Mouse (Mus musculus) right cerebral cortex, postnatal 14 days (tissue): ENCODE results near the gene Fcrla.

Experiments
- DNase-seq: peaks from one replicate; pipeline ENCODE4 v3.0.0; 2022

The Fcrla gene

DNA sequence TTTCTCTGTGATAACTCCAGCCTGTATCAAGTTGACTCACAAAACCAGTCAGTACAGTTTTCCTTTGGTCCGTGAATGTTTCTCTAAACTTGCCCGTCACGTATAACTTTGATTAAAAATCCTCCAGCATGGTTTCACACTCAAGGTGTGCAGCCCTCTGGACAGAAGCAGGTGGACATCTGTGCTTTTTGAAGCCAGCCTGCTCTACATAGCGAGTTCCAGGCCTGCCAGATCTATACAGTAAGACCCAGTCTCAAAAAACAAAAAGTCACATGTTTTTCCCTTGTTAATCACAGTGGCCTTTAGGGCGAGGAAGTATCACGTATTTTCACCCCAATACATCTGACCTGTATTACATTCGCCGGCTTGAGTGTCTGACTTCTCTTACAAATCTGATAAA is 43.0 kb downstream of the Fcrla start:
- DNase-seq, result no peak

DNA sequence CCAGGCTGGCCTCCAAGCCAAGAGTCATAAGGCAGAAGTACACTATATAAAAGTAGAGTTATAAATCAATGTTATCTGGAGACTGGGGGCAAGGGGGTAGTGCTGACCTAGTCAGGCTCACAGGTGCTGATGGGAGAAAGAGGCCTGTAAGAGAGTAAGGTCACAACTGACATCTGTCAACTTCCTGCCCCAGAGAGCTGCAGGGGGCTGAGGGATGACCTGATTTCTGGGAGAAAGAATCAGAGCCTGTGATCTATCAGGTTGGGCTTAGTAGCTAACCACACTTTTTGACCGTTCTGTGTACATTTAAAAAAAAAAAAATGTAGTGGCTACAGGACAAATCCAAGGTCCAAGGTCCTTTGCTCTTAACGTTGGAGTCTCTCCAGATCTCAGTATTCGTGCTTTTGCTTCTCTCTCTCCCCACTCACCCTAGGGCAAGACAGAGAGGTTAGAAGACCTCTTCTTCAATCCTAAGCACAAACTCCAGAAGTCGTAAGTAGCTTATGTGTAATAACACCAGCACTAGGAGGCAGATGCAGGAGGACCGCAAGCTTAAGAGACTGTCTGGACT is 44.4 kb downstream of the Fcrla start:
- no peak for DNase-seq

DNA sequence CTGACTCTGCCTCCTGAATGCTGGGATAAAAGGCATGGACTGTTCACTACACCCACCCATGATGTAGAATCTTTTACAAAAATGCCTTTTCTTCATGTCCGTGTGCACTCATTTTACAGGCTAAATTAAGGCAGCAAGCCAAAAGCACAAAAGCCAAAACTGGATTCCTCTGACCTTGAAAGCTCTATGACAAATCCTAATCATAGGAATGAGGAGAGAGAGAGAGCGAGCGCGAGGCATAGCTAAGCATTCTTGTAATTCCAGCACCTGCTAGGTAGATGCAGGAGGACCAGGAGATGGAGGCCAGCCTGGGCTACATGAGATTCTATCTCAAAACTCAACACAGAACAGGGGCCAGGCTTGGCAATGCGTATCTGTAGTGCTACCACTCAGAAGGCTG is 50.5 kb downstream of the Fcrla start:
- DNase-seq, result no peak

GRCm38 (mm10) chr1:170875676-170876075 is 51.7 kb downstream of the Fcrla start:
- DNase-seq, result no peak

DNA sequence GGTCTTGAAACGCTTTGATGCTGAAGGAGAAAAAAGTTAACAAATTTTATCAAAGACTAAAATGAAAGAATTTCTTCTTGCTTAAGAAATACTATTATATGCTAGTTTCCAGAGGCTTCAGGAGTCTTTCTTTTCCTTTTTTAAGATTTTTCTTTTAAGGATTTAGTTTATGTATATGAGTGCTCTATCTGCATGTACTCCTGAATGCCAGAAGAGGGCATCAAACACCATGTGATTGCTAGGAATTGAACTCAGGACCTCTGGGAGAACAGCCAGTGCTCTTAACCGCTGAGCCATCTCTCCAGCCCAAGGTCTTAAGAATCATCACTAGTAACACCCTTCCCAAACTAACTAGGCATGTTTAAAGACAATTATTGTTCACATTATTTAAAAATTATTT is 55.4 kb downstream of the Fcrla start:
- DNase-seq, result no peak

GRCm38 (mm10) chr1:170871402-170871801 is 56.0 kb downstream of the Fcrla start:
- DNase-seq, result no peak

- no peak for DNase-seq
Observed at GRCm38 (mm10) chr1:170868905-170869283, 58.5 kb downstream of the Fcrla start.

DNA sequence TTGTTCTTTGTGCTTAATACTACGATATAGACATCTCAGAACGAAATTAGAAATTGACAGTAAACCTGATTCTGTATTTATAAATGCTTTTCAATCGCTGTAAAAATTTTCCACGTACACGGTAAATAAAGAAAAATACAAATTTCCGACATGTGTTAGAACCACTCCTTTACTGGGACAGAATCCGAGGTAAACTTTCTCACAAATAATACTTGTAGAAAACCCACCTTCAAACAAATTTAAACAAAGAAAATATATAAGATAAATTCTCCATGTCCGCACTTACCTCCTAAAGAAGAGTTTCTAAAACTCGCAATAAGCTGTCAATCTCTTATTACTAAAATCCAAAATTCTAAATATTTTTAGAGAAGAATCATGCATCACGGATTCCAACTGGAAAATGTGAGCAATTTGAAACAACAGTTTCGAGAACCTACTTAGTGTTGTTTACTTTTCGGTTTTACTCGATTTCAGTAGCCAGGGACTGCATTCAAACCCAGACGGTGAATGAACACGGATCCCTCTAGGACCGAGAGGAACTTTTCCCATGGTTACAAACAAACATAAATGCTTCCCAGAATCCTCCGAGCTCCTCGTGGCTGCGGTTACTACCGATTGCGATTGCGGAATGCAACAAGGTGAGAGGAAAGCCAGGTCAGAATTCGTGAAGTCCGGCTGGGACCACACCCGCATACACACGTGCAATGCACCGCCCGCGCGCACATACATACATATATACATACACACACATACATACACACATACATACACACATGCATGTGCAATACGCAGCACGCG is 59.1 kb downstream of the Fcrla start:
- DNase-seq, result peak; percentile 48

DNA sequence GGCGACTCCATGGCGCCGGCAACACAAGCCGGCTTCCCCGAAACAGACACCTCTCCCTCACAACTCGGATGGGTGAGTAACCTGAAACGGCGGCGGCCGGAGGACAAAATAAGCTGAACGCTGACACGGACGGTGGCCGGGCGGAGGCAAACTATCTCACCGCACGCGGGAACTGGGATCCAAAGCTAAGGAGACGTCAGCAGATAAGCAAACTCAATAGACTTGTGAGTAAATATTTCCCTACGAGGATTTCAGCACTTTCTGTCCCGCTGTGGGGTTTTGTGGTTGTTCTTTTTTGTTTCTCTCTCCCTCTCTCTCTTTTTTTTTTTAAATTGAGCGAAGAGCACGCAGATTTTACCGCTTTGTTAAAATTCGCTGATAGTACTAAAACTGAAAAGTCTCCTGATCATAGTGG is 59.7 kb downstream of the Fcrla start, which contains the start of gene Atf6:
Gene Atf6, minus strand, starts transcription at position 81 of the 415 bp plus-strand sequence.
- DNase-seq, result peak; percentile 95
